Mouse (Mus musculus): ENCODE measurements around the gene Ptcra. TPM values are rescaled to one million over a fixed set of nuclear protein-coding genes. Genes with fewer than 3 reads are reported as not detected.

Ptcra gene
- total RNA-seq, 2 experiments from 2014 or later, result not detected

GRCm38 (mm10) chr17:46727271-46727670, 36.2 kb downstream of the Ptcra start:
- ATAC-seq (ENCODE audit: poor library complexity, severe bottlenecking), result no peak

GRCm38 (mm10) chr17:46725731-46726645, 37.5 kb downstream of the Ptcra start:
- ATAC-seq (ENCODE audit: poor library complexity, severe bottlenecking), result no peak

- peak; percentile 58 for ATAC-seq (ENCODE audit: poor library complexity, severe bottlenecking)
These were observed 38.2 kb downstream of the Ptcra start for GRCm38 (mm10) chr17:46725273-46725672.

GRCm38 (mm10) chr17:46724477-46725084, 38.9 kb downstream of the Ptcra start:
- ATAC-seq (ENCODE audit: poor library complexity, severe bottlenecking), result no peak

- ATAC-seq (ENCODE audit: poor library complexity, severe bottlenecking), result no peak
These were observed 42.4 kb downstream of the Ptcra start for GRCm38 (mm10) chr17:46721077-46721476.

- no peak for ATAC-seq (ENCODE audit: poor library complexity, severe bottlenecking)
These were observed 48.6 kb downstream of the Ptcra start for GRCm38 (mm10) chr17:46714756-46715481.

- ATAC-seq (ENCODE audit: poor library complexity, severe bottlenecking), result no peak
These were observed 49.7 kb downstream of the Ptcra start for GRCm38 (mm10) chr17:46713849-46714248.

- no peak for ATAC-seq (ENCODE audit: poor library complexity, severe bottlenecking)
These were observed 51.1 kb downstream of the Ptcra start for GRCm38 (mm10) chr17:46712442-46712841.

GRCm38 (mm10) chr17:46711612-46712271, 51.8 kb downstream of the Ptcra start:
- peak; percentile 24; the same call in 1 of the 2 replicates for ATAC-seq (ENCODE audit: poor library complexity, severe bottlenecking)

- peak; percentile 99 for ATAC-seq (ENCODE audit: poor library complexity, severe bottlenecking)
These were observed 52.4 kb downstream of the Ptcra start, which contains the start of gene Pex6 for GRCm38 (mm10) chr17:46710959-46711597. Pex6 (plus strand) TSS chr17:46711463.

- ATAC-seq (ENCODE audit: poor library complexity, severe bottlenecking), result no peak
These were observed 57.0 kb downstream of the Ptcra start for GRCm38 (mm10) chr17:46706375-46707089.

Other genes with a start within 250 kb of the Ptcra start
- 2.7 and 4.3 TPM in 2 replicates for gene Cul9, start 217.3 kb downstream of the Ptcra start, total RNA-seq (2015)
- gene Cul9, start 217.3 kb downstream of the Ptcra start, total RNA-seq (2017), result 1.7 and 4.4 TPM in 2 replicates
- gene Srf, start 207.5 kb downstream of the Ptcra start, total RNA-seq (2015), result 28.5 and 34.0 TPM in 2 replicates
- gene Srf, start 207.5 kb downstream of the Ptcra start, total RNA-seq (2017), result 23.7 and 36.3 TPM in 2 replicates
- not detected in 2 replicates for gene Ptk7, start 134.2 kb downstream of the Ptcra start, total RNA-seq (2015)
- 0.07 and 0.16 TPM in 2 replicates for gene Ptk7, start 134.2 kb downstream of the Ptcra start, total RNA-seq (2017)
- gene Klc4, start 117.7 kb downstream of the Ptcra start, total RNA-seq (2015), result 3.5 and 4.9 TPM in 2 replicates
- 13.1 and 15.0 TPM in 2 replicates for gene Klc4, start 117.7 kb downstream of the Ptcra start, total RNA-seq (2017)
- 46.2 and 67.5 TPM in 2 replicates for gene Mrpl2, start 117.5 kb downstream of the Ptcra start, total RNA-seq (2015)
- gene Mrpl2, start 117.5 kb downstream of the Ptcra start, total RNA-seq (2017), result 42.7 and 53.9 TPM in 2 replicates
- 1.7 and 1.9 TPM in 2 replicates for gene Cul7, start 113.4 kb downstream of the Ptcra start, total RNA-seq (2015)
- 1.9 and 2.4 TPM in 2 replicates for gene Cul7, start 113.4 kb downstream of the Ptcra start, total RNA-seq (2017)
- 9.6 and 10.6 TPM in 2 replicates for gene Rrp36, start 89.4 kb downstream of the Ptcra start, total RNA-seq (2015)
- gene Rrp36, start 89.4 kb downstream of the Ptcra start, total RNA-seq (2017), result 62.2 and 75.0 TPM in 2 replicates
- 43.5 and 57.6 TPM in 2 replicates for gene Mea1, start 84.9 kb downstream of the Ptcra start, total RNA-seq (2015)
- gene Mea1, start 84.9 kb downstream of the Ptcra start, total RNA-seq (2017), result 68.3 and 81.4 TPM in 2 replicates
- gene Klhdc3, start 82.8 kb downstream of the Ptcra start, total RNA-seq (2015), result 27.0 and 32.0 TPM in 2 replicates
- gene Klhdc3, start 82.8 kb downstream of the Ptcra start, total RNA-seq (2017), result 14.7 and 16.6 TPM in 2 replicates
- 22.8 and 24.4 TPM in 2 replicates for gene Ppp2r5d, start 58.6 kb downstream of the Ptcra start, total RNA-seq (2015)
- gene Ppp2r5d, start 58.6 kb downstream of the Ptcra start, total RNA-seq (2017), result 48.9 and 49.7 TPM in 2 replicates
- 7.6 and 8.1 TPM in 2 replicates for gene Pex6, start 52.2 kb downstream of the Ptcra start, total RNA-seq (2015)
- 8.1 and 9.7 TPM in 2 replicates for gene Pex6, start 52.2 kb downstream of the Ptcra start, total RNA-seq (2017)
- 0.80 and 1.9 TPM in 2 replicates for gene Gnmt, start 34.5 kb downstream of the Ptcra start, total RNA-seq (2015)
- 0.89 and 1.1 TPM in 2 replicates for gene Gnmt, start 34.5 kb downstream of the Ptcra start, total RNA-seq (2017)
- gene Cnpy3, start 11.5 kb downstream of the Ptcra start, total RNA-seq (2015), result 35.6 and 39.6 TPM in 2 replicates
- gene Cnpy3, start 11.5 kb downstream of the Ptcra start, total RNA-seq (2017), result 109 and 112 TPM in 2 replicates
- gene 2310039H08Rik, start 8.9 kb upstream of the Ptcra start, total RNA-seq (2015), result 8.1 and 8.8 TPM in 2 replicates
- gene 2310039H08Rik, start 8.9 kb upstream of the Ptcra start, total RNA-seq (2017), result 5.5 and 10.7 TPM in 2 replicates
- 57.4 and 63.0 TPM in 2 replicates for gene Rpl7l1, start 19.0 kb upstream of the Ptcra start, total RNA-seq (2015)
- gene Rpl7l1, start 19.0 kb upstream of the Ptcra start, total RNA-seq (2017), result 78.5 and 81.4 TPM in 2 replicates
- gene Bicral, start 94.8 kb upstream of the Ptcra start, total RNA-seq (2015), result 25.2 and 32.4 TPM in 2 replicates
- gene Bicral, start 94.8 kb upstream of the Ptcra start, total RNA-seq (2017), result 20.3 and 21.1 TPM in 2 replicates
- 8.6 and 13.5 TPM in 2 replicates for gene Tbcc, start 127.0 kb upstream of the Ptcra start, total RNA-seq (2015)
- gene Tbcc, start 127.0 kb upstream of the Ptcra start, total RNA-seq (2017), result 10.8 and 13.3 TPM in 2 replicates
- gene Prph2, start 146.7 kb upstream of the Ptcra start, total RNA-seq (2015), result not detected in 2 replicates
- not detected in 2 replicates for gene Prph2, start 146.7 kb upstream of the Ptcra start, total RNA-seq (2017)
- gene Ubr2, start 246.8 kb upstream of the Ptcra start, total RNA-seq (2015), result 37.4 and 38.2 TPM in 2 replicates
- 24.2 and 32.5 TPM in 2 replicates for gene Ubr2, start 246.8 kb upstream of the Ptcra start, total RNA-seq (2017)